Comparison of ENCODE assay signal across 25 mouse cellular contexts in the genomic region with DNA sequence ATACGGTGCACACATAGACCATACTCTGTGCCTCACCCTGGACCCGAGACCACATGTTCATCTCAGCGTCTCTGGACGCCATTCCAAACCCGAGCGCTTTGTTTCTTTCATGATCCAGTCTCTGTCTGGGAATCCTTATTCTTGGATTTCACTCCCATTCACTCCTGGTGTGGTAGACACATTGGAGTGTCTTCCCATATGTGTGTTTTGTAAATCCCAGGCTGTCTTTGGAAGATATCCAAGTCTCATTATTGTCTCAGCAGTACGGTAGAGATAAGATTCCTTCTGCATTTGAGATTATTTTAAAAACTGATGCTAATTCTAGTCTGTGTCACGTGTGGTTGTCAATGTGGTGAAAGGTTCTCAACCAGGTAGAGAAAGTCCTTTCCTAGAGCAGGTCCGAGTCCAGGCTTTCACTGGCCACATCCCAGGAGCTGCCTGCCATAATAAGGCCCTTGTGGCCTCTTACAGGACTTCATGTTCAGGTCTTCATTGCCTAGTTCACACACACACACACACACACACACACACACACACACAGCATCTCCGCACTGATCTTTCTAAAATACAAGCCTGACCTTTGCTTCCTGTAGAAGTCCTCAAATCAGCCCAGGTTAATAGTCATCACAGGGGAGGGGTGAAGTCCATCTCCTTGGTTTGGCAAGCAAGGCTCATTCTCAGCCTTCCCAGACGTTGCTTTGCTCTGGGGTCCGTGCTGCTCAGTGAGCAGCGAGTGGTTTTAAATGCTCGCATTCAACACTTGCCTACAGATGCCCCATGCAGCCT.
DNase-seq lines count a peak whose midpoint lies in the region; ATAC-seq and TF ChIP-seq lines count a peak whose summit lies in the region.
"Had no signal": no experiment of that assay in that cellular context is flagged by ENCODE, and none has a peak within 500 bp of the region (broad histone marks: within the 10 kb centered on the region; RNA-seq: fewer than 3 reads in every experiment).

No protein-coding gene starts in this region.

- no peak overlapping the region for H3K9ac ChIP-seq in midbrain, postnatal 0 days (replicated peaks; ENCODE audit: low read length, poor library complexity, severe bottlenecking)
- H3K9ac ChIP-seq: hindbrain, embryonic 15.5 days; liver, embryonic 14.5 days; midbrain, embryonic 13.5 days had no signal

- no peaks in the 10 kb centered on the region for H3K9me3 ChIP-seq in heart, embryonic 10.5 days
- H3K9me3 ChIP-seq in midbrain, postnatal 0 days (ENCODE audit: low read length): no peaks in the 10 kb centered on the region
- H3K9me3 ChIP-seq: hindbrain, embryonic 10.5 days; hindbrain, embryonic 15.5 days; midbrain, embryonic 13.5 days had no signal

- DNase-seq in heart, embryonic 10.5 days (ENCODE audit: low spot score): peak; percentile 42
- no peak for DNase-seq in heart, adult 8-10 months (ENCODE audit: low spot score)
- peak; percentile 68 for DNase-seq in brain, embryonic 14.5 days (ENCODE audit: low read depth)
- peak; percentile 23 for DNase-seq in kidney, postnatal 10 days
- no peak for DNase-seq in T-cell, adult 2 months (ENCODE audit: low spot score)
- DNase-seq in midbrain, postnatal 0 days (ENCODE audit: low spot score): no peak
- DNase-seq: adrenal gland, postnatal 10 days; B cell, adult 2 months; cerebellum, adult 18-20 months; gastrocnemius, adult 2 months; gastrocnemius, postnatal 36 days; heart, postnatal 14 days; layer of hippocampus, postnatal 36 days; liver; lung, adult 2 months; lung, postnatal 10 days; thymus, postnatal 4 days had no signal

- peaks cover 28% of the 10 kb centered on the region for H3K36me3 ChIP-seq in heart, embryonic 10.5 days
- no peaks in the 10 kb centered on the region for H3K36me3 ChIP-seq in midbrain, postnatal 0 days (ENCODE audit: insufficient read depth, low read length)
- H3K36me3 ChIP-seq: hindbrain, embryonic 10.5 days; hindbrain, embryonic 15.5 days; midbrain, embryonic 13.5 days had no signal

- no peak overlapping the region for H3K4me3 ChIP-seq in heart, embryonic 10.5 days
- no peak overlapping the region for H3K4me3 ChIP-seq in bone marrow, adult 2 months (replicated peaks; ENCODE audit: control insufficient read depth, low read depth, low read length)
- no peak overlapping the region for H3K4me3 ChIP-seq in midbrain, postnatal 0 days (ENCODE audit: low read depth, low read length)
- H3K4me3 ChIP-seq: erythroblast, embryonic 14.5 days; gastrocnemius, adult 2 months; hindbrain, embryonic 10.5 days; hindbrain, embryonic 15.5 days; midbrain, embryonic 13.5 days had no signal

- no peak overlapping the region for H3K27ac ChIP-seq in heart, embryonic 10.5 days
- H3K27ac ChIP-seq in bone marrow, adult 2 months (ENCODE audit: control insufficient read depth, insufficient read depth, low read depth, low read length, poor library complexity): peak overlapping the region; percentile 44; the same call in 1 of the 2 replicates
- H3K27ac ChIP-seq in midbrain, postnatal 0 days (ENCODE audit: low read depth, low read length): no peak overlapping the region
- H3K27ac ChIP-seq: hindbrain, embryonic 10.5 days; hindbrain, embryonic 15.5 days; kidney, postnatal 0 days; liver, embryonic 14.5 days; midbrain, embryonic 13.5 days had no signal

- no peaks in the 10 kb centered on the region for H3K27me3 ChIP-seq in heart, embryonic 10.5 days (ENCODE audit: insufficient read depth, poor library complexity, severe bottlenecking)
- H3K27me3 ChIP-seq in midbrain, postnatal 0 days (ENCODE audit: insufficient read depth, low read length): no peaks in the 10 kb centered on the region
- H3K27me3 ChIP-seq: hindbrain, embryonic 15.5 days; midbrain, embryonic 13.5 days had no signal

- ATAC-seq in midbrain, postnatal 0 days (ENCODE audit: low FRiP score): no peak
- ATAC-seq: inflammation-experienced regulatory T-cells, adult 6 months; midbrain, embryonic 13.5 days had no signal

- WGBS in heart, embryonic 10.5 days: 90% methylated on average over 14 of the region's 14 CpGs
- 81% methylated on average over 14 of the region's 14 CpGs for WGBS in bone marrow, adult 2 months
- WGBS in midbrain, postnatal 0 days: 90% methylated on average over 14 of the region's 14 CpGs

- no peak for TF ChIP-seq CTCF in bone marrow, adult 2 months (IDR thresholded peaks at IDR 0.05; ENCODE audit: control insufficient read depth, insufficient read depth, low read length)
- TF ChIP-seq CTCF in brain, embryonic 14.5 days (IDR thresholded peaks at IDR 0.05; ENCODE audit: borderline replicate concordance, extremely low read depth, insufficient read depth, insufficient read length): no peak
- TF ChIP-seq CTCF in midbrain, postnatal 0 days (IDR thresholded peaks at IDR 0.05): no peak

- H3K4me2 ChIP-seq in midbrain, postnatal 0 days (ENCODE audit: low read depth, low read length, poor library complexity, severe bottlenecking): no peak overlapping the region
- H3K4me2 ChIP-seq: hindbrain, embryonic 15.5 days; midbrain, embryonic 13.5 days had no signal

- no peaks in the 10 kb centered on the region for H3K4me1 ChIP-seq in heart, embryonic 10.5 days
- peaks cover 21% of the 10 kb centered on the region for H3K4me1 ChIP-seq in bone marrow, adult 2 months (ENCODE audit: control insufficient read depth, insufficient read depth, low read length)
- H3K4me1 ChIP-seq in midbrain, postnatal 0 days (ENCODE audit: insufficient read depth, low read length): no peaks in the 10 kb centered on the region
- H3K4me1 ChIP-seq: hindbrain, embryonic 10.5 days; hindbrain, embryonic 15.5 days; midbrain, embryonic 13.5 days had no signal

- no peak for TF ChIP-seq POLR2A in bone marrow, adult 2 months (IDR thresholded peaks at IDR 0.05; ENCODE audit: borderline replicate concordance, control insufficient read depth, low read depth, low read length)
- no peak for TF ChIP-seq POLR2A in brain, embryonic 14.5 days (IDR thresholded peaks at IDR 0.05; ENCODE audit: borderline replicate concordance, extremely low read depth, insufficient read depth, insufficient read length, poor library complexity, severe bottlenecking)

Comparison
In these comparisons a context has a peak if more than half of its experiments do, and no peak if none do; other contexts are left out.
1. DNase-seq: peak in heart, embryonic 10.5 days (single experiment), brain, embryonic 14.5 days (single experiment) and kidney, postnatal 10 days (single experiment); none in heart, adult 8-10 months (single experiment), T-cell, adult 2 months (single experiment) and midbrain, postnatal 0 days (single experiment).